Mouse (Mus musculus): ENCODE results near the gene Chrnd.

Gene Chrnd

DNA sequence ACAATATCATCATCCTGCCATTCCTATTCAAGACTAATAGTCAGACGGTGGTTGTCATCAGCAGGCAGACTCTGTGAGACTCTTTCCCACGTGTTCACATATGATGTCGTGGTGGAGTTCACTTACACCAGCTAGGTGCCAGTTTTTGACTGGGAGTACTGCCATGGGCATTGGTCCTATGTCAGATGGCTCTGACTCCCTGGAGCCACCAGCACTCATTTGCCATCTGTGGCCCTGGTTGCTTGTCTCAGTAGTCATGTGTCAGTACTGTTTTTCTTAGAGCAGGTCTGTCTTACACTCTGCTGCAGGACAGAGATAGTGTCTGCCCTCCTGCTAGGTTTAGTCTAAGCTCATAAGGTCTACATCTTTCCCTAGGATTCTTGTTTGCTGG, 36.7 kb downstream of the Chrnd start:
- DNase-seq (ENCODE audit: low spot score in 2 of 2), result no peak

DNA sequence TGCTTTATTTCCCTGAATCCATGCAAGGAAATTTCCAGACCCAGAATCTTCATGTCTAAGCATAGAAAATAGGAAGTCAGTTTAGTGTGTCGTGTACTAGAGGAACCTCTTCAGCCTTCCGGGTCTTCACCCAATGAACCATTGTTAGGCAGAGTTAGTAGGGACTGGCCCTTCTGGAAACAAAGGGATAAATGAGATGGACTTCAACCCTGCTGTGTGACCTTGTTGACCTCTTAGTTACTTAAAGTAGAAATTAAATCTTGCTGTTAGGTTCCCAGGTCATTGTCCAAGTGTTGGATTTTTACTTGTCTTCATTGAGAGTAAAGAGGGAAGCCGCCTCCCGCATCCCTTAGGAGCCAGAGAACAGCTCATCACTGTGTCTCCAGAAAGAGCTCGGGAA, 40.2 kb downstream of the Chrnd start:
- no peak for DNase-seq (ENCODE audit: low spot score in 2 of 2)

DNA sequence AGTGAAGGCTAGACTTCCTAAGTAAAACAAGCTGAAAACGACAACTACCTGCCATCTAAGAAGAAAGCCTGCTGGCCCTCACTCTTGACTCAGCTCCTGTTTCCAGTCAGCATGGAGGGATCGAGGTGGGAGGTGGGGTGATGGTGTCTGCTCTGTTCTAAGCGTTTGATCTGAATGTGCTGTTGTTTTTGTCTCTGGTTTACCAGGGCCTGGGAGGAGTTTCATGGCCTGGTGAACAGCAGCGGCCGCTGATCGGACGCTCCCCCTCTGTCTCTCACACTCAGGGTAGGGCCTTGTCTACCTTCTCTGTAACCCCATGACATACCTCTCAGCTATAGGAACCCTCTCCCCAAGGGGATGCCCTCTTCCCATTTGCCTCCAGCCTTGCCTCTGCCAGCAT, 41.8 kb downstream of the Chrnd start:
- no peak for DNase-seq (ENCODE audit: low spot score in 2 of 2)

GRCm38 (mm10) chr1:87239056-87239455, 48.6 kb downstream of the Chrnd start:
- DNase-seq (ENCODE audit: low spot score in 2 of 2), result no peak

- DNase-seq (ENCODE audit: low spot score in 2 of 2), result no peak
Observed at GRCm38 (mm10) chr1:87243021-87243420, 52.6 kb downstream of the Chrnd start.

DNA sequence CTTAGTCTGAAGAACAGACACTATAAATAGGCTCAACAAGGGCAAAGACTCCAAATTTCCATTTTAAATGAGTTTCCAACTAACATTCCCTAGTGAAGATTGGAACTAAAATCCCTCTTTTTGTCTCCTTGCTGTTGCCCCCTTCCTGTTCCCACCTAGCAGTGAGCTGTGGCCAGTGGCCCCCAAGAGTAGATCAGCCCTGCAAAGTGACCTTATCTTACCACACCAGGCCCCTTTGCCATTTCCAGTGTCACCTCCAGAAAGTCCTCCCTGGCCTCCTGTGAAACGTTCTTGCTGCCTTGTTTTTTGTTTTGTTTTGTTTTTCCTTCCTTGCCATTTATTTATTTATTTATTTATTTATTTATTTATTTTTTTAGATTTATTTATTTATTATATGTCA, 55.0 kb downstream of the Chrnd start:
- DNase-seq (ENCODE audit: low spot score in 2 of 2), result no peak

GRCm38 (mm10) chr1:87245929-87246815, 55.8 kb downstream of the Chrnd start:
- peak; percentile 67 to 81 for DNase-seq (ENCODE audit: low spot score in 2 of 2)

Data from frontal cortex, postnatal 25 days (tissue).